20 mouse cellular contexts compared by ENCODE assay signal in genomic region chr3:56489154-56489553, GRCm38 (mm10).
A peak's percentile ranks its signal among the peaks of the same experiment; 100 is the strongest.
DNase-seq lines count a peak whose midpoint lies in the region; ATAC-seq and TF ChIP-seq lines count a peak whose summit lies in the region.
"Had no signal": no experiment of that assay in that cellular context is flagged by ENCODE, and none has a peak within 500 bp of the region (broad histone marks: within the 10 kb centered on the region; RNA-seq: fewer than 3 reads in every experiment).

No protein-coding gene starts in this region.

- DNase-seq in forebrain, embryonic 14.5 days (ENCODE audit: low spot score): peak; percentile 14
- DNase-seq in forebrain, postnatal 0 days: no peak
- DNase-seq in heart, adult 2 months: no peak
- DNase-seq in heart, postnatal 0 days (ENCODE audit: low spot score): peak; percentile 16
- DNase-seq in heart, postnatal 4 days: no peak
- no peak for DNase-seq in frontal cortex, postnatal 25 days (ENCODE audit: low spot score in 2 of 2)
- DNase-seq: adrenal gland, postnatal 14 days; cerebellum, adult 11-12 months; cerebellum, adult 9-10 months; cerebellum, postnatal 25 days; gastrocnemius, postnatal 14 days; kidney, adult 11 months; kidney, adult 9 months had no signal

- H3K79me2 ChIP-seq in heart, adult 2 months (replicated peaks; ENCODE audit: control insufficient read depth, insufficient read depth, low read length): no peaks in the 10 kb centered on the region

- H3K9ac ChIP-seq in forebrain, embryonic 14.5 days (ENCODE audit: low read length): no peak overlapping the region
- H3K9ac ChIP-seq in forebrain, postnatal 0 days: no peak overlapping the region
- H3K9ac ChIP-seq in heart, embryonic 13.5 days: no peak overlapping the region
- no peak overlapping the region for H3K9ac ChIP-seq in heart, adult 2 months (ENCODE audit: low read depth, low read length)
- H3K9ac ChIP-seq in heart, postnatal 0 days (replicated peaks; ENCODE audit: low read depth, low read length): no peak overlapping the region
- H3K9ac ChIP-seq: embryonic facial prominence, embryonic 13.5 days; forebrain, embryonic 13.5 days; hindbrain, embryonic 13.5 days had no signal

- ATAC-seq in forebrain, embryonic 14.5 days: no peak
- ATAC-seq in forebrain, postnatal 0 days: no peak
- ATAC-seq in heart, embryonic 13.5 days (ENCODE audit: extremely low read depth, insufficient number of reproducible peaks, low FRiP score, low TSS enrichment): no peak
- peak; percentile 36; the same call in 1 of the 2 replicates for ATAC-seq in heart, postnatal 0 days (ENCODE audit: insufficient read depth, low read depth)
- ATAC-seq: activated CD4-positive, CD25-positive, alpha-beta regulatory T cell, adult 4 months; forebrain, embryonic 13.5 days; hindbrain, postnatal 0 days; Patski had no signal

- TF ChIP-seq EP300 in heart, adult 2 months (IDR thresholded peaks at IDR 0.05; ENCODE audit: insufficient read depth, low read depth, low read length): no peak
- TF ChIP-seq EP300 in heart, postnatal 0 days (IDR thresholded peaks at IDR 0.05; ENCODE audit: low read depth): no peak

- intact Hi-C loops in heart, adult 2 months (cut with DNase I): loop anchor here (5.0 kb wide), 1 partner anchor 37 kb away; no protein-coding TSS in a partner anchor

- H3K4me3 ChIP-seq in forebrain, embryonic 14.5 days (ENCODE audit: low read depth, low read length): no peak overlapping the region
- no peak overlapping the region for H3K4me3 ChIP-seq in forebrain, postnatal 0 days (ENCODE audit: low read depth, low read length)
- H3K4me3 ChIP-seq in heart, embryonic 13.5 days: no peak overlapping the region
- no peak overlapping the region for H3K4me3 ChIP-seq in heart, adult 2 months
- no peak overlapping the region for H3K4me3 ChIP-seq in heart, postnatal 0 days (ENCODE audit: low read depth, low read length)
- H3K4me3 ChIP-seq: embryonic facial prominence, embryonic 13.5 days; forebrain, embryonic 13.5 days; hindbrain, embryonic 13.5 days had no signal

- WGBS in forebrain, embryonic 14.5 days: 75% methylated on average over 5 of the region's 5 CpGs
- WGBS in forebrain, postnatal 0 days: 52% methylated on average over 5 of the region's 5 CpGs
- WGBS in heart, embryonic 13.5 days: 35% methylated on average over 5 of the region's 5 CpGs
- 48% methylated on average over 5 of the region's 5 CpGs for WGBS in heart, adult 2 months
- WGBS in heart, postnatal 0 days: 28% methylated on average over 5 of the region's 5 CpGs

- TF ChIP-seq CTCF in forebrain, postnatal 0 days (IDR thresholded peaks at IDR 0.05; ENCODE audit: low read depth): no peak
- TF ChIP-seq CTCF in heart, adult 2 months (IDR thresholded peaks at IDR 0.05): no peak
- TF ChIP-seq CTCF in heart, postnatal 0 days (IDR thresholded peaks at IDR 0.05; ENCODE audit: low read depth): no peak

- no peak overlapping the region for H3K4me2 ChIP-seq in forebrain, embryonic 14.5 days (ENCODE audit: low read length)
- no peak overlapping the region for H3K4me2 ChIP-seq in forebrain, postnatal 0 days (ENCODE audit: low read depth)
- peak overlapping the region; percentile 31 for H3K4me2 ChIP-seq in heart, embryonic 13.5 days
- no peak overlapping the region for H3K4me2 ChIP-seq in heart, postnatal 0 days (ENCODE audit: low read depth, low read length)
- H3K4me2 ChIP-seq: embryonic facial prominence, embryonic 13.5 days; forebrain, embryonic 13.5 days; hindbrain, embryonic 13.5 days had no signal

- no peaks in the 10 kb centered on the region for H3K27me3 ChIP-seq in forebrain, embryonic 14.5 days (replicated peaks; ENCODE audit: control insufficient read depth, insufficient read depth, low read length)
- no peaks in the 10 kb centered on the region for H3K27me3 ChIP-seq in forebrain, postnatal 0 days (ENCODE audit: insufficient read depth, low read length)
- H3K27me3 ChIP-seq in heart, embryonic 13.5 days (replicated peaks): no peaks in the 10 kb centered on the region
- no peaks in the 10 kb centered on the region for H3K27me3 ChIP-seq in heart, adult 2 months (ENCODE audit: control insufficient read depth, insufficient read depth, low read length)
- H3K27me3 ChIP-seq in heart, postnatal 0 days (ENCODE audit: control insufficient read depth, insufficient read depth, low read length): no peaks in the 10 kb centered on the region
- H3K27me3 ChIP-seq: embryonic facial prominence, embryonic 13.5 days; forebrain, embryonic 13.5 days; hindbrain, embryonic 13.5 days; Patski had no signal

- H3K27ac ChIP-seq in forebrain, embryonic 14.5 days (ENCODE audit: low read depth, low read length): no peak overlapping the region
- no peak overlapping the region for H3K27ac ChIP-seq in forebrain, postnatal 0 days (ENCODE audit: low read depth, low read length)
- peak overlapping the region; percentile 65 for H3K27ac ChIP-seq in heart, embryonic 13.5 days (replicated peaks)
- H3K27ac ChIP-seq in heart, adult 2 months: no peak overlapping the region
- no peak overlapping the region for H3K27ac ChIP-seq in heart, postnatal 0 days (ENCODE audit: low read depth)
- H3K27ac ChIP-seq: embryonic facial prominence, embryonic 13.5 days; forebrain, embryonic 13.5 days; hindbrain, embryonic 13.5 days; hindbrain, postnatal 0 days had no signal

- TF ChIP-seq POLR2A in heart, adult 2 months (IDR thresholded peaks at IDR 0.05; ENCODE audit: insufficient read depth, low read depth, low read length): no peak

- H3K4me1 ChIP-seq in forebrain, embryonic 14.5 days (ENCODE audit: control insufficient read depth, insufficient read depth, low read length): 0 out of 2 replicates have a peak, but pooled peaks cover 2% of the 10 kb centered on the region
- no peaks in the 10 kb centered on the region for H3K4me1 ChIP-seq in forebrain, postnatal 0 days (ENCODE audit: insufficient read depth)
- peaks cover 24% of the 10 kb centered on the region for H3K4me1 ChIP-seq in heart, embryonic 13.5 days
- H3K4me1 ChIP-seq in heart, adult 2 months (ENCODE audit: control insufficient read depth, insufficient read depth, low read length): no peaks in the 10 kb centered on the region; the same call in 1 of the 2 replicates
- peaks cover 11% of the 10 kb centered on the region for H3K4me1 ChIP-seq in heart, postnatal 0 days (ENCODE audit: control insufficient read depth, insufficient read depth)
- H3K4me1 ChIP-seq: embryonic facial prominence, embryonic 13.5 days had no signal

- H3K36me3 ChIP-seq in forebrain, embryonic 14.5 days (ENCODE audit: control insufficient read depth, insufficient read depth, low read length): no peaks in the 10 kb centered on the region
- H3K36me3 ChIP-seq in forebrain, postnatal 0 days (ENCODE audit: insufficient read depth): no peaks in the 10 kb centered on the region
- H3K36me3 ChIP-seq in heart, embryonic 13.5 days: no peaks in the 10 kb centered on the region
- H3K36me3 ChIP-seq in heart, adult 2 months (ENCODE audit: control insufficient read depth, insufficient read depth, low read length): no peaks in the 10 kb centered on the region
- H3K36me3 ChIP-seq in heart, postnatal 0 days (replicated peaks; ENCODE audit: control insufficient read depth, insufficient read depth, low read length): no peaks in the 10 kb centered on the region
- H3K36me3 ChIP-seq: embryonic facial prominence, embryonic 13.5 days; hindbrain, embryonic 13.5 days had no signal

- H3K9me3 ChIP-seq in forebrain, embryonic 14.5 days (replicated peaks; ENCODE audit: control insufficient read depth, low read length): no peaks in the 10 kb centered on the region
- H3K9me3 ChIP-seq in forebrain, postnatal 0 days (ENCODE audit: low read length): no peaks in the 10 kb centered on the region
- no peaks in the 10 kb centered on the region for H3K9me3 ChIP-seq in heart, embryonic 13.5 days
- no peaks in the 10 kb centered on the region for H3K9me3 ChIP-seq in heart, postnatal 0 days (replicated peaks; ENCODE audit: control insufficient read depth, low read length)
- H3K9me3 ChIP-seq: embryonic facial prominence, embryonic 13.5 days; forebrain, embryonic 13.5 days; hindbrain, embryonic 13.5 days had no signal

Comparison
In these comparisons a context has a peak if more than half of its experiments do, and no peak if none do; other contexts are left out.
1. DNase-seq: peak in forebrain, embryonic 14.5 days (single experiment) and heart, postnatal 0 days (single experiment); none in forebrain, postnatal 0 days (single experiment), heart, adult 2 months (0 of 2), heart, postnatal 4 days (single experiment) and frontal cortex, postnatal 25 days (0 of 2).